Mouse (Mus musculus) ovary, postnatal 36 days (tissue): ENCODE data around the gene Wdfy3.

ENCODE experiments used
- DNase-seq: peaks from one replicate; pipeline ENCODE4 v3.0.0; 2022; ENCODE audit warnings: low spot score, mixed read lengths

Gene Wdfy3

DNA sequence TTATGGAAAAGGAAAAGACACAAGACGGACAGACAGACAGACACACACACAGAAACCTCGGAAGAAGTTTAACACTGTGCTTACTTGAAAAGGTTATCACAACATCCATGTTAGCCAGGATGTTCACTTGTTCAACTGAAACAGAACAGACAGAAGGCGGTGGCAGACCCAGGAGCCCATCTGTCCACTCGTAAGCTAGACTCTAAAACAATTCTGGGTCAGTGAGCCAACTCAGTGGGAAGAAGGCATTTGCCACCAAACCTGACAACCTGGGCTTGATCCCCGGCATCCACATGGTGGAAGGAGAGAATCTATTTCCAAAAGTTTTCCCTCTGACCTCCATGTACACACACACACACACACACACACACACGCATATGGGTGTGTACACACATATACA is 237.7 kb downstream of the Wdfy3 start:
- DNase-seq, result no peak

DNA sequence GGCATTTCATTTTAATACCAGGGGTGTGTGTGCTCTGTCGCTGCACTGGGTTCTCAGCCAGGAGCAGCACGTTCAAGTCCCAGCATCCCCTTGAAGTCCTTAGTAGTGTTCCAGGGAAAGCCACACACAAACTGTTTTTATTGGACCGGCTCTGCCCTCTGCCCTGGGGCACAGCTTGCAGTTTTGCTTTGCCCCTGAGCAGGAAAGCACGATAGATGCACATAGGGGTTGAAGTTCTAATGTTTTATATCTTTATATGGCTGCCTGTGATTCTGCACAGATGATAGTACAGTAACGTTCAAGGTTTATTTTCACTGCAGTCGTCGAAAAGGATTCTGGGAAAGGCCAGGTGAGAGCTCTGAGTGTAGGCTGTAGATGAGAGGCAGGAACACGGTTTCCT is 239.5 kb downstream of the Wdfy3 start:
- DNase-seq, result no peak

- DNase-seq, result no peak
Measured at GRCm38 (mm10) chr5:101828932-101829331, 240.8 kb downstream of the Wdfy3 start.

GRCm38 (mm10) chr5:101827477-101827876 is 242.2 kb downstream of the Wdfy3 start:
- no peak for DNase-seq

DNA sequence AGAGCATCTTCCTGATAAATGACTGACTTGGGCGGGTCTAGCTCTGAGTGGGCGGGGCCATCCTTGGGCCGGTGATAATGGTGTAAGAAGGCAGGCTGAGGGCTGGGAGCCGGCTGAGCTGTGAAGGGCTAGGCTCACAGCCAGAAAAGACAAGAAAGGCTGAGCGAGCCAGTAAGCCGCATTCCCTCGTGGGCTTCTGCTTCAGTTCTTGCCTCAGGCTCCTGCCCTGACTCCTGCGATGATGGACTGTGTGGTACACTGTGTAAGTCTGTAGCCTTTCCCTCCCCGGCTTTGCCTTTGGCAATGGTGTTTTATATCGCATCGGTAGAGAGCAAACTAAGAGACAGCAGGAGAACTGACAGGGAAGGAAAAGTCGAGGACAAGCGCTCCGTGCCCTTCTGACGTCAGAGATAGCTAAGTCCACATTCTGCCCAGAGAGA is 243.2 kb downstream of the Wdfy3 start:
- DNase-seq, result peak; percentile 67

DNA sequence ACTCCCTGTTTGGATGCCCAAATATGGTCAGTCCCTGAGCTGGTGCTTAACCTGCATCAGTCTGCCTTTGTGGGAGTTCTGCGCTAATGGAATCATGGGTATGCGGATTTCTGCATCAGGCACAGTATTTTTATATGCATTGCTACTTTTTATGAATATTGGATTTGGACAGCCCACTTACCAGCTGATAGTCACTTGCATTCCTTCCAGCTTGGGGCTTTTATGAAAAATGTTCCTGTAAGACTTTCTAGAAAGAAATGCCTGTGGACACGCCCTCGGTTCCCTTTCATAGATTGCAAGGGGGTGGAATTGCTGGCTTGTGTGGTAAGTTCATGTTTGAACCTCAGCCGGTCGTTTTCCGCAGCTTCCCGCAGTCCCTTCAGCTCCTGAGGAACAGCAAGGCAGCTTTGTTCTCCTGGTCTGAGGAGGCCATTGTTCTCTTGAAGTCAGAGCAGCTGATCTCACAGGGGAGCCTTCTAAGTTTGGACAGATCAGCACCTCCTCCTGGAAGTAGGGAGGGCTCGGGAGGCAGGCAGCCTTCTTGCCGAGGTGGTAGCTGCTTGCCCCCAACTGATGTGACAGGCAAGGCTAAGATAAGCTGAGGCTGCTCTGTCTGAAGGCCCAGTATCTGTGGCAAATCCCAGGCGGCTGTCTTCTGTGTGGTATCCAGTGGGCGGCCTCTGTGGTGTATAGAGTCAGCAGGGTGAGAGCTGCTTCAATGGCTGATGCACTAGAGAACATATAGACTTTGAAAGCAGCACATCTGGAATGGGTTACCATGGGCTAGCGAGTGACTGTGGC is 244.4 kb downstream of the Wdfy3 start:
- no peak for DNase-seq

GRCm38 (mm10) chr5:101822311-101822670 is 247.4 kb downstream of the Wdfy3 start:
- DNase-seq, result no peak

- no peak for DNase-seq
Measured at GRCm38 (mm10) chr5:101821491-101822310, 248.0 kb downstream of the Wdfy3 start.

DNA sequence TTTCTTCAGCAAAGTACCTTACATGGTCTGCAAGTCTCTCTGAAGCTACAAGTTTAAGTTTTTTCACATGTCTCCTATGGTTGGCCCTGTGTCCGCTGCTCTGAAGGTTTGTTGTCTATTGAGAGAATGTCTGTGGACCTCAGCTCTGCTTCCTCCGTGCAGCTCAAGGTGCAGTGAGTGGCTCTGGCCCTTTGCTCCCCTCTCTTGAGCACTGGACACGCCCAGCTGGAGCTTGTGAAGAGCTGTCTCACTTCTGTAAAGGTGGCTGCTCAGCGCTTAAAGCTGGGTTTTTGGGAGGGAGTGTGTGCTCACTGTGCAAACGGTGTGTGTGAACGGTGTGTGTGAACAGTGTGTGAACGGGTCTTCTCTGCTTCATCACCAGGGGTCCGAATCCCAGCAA is 248.7 kb downstream of the Wdfy3 start:
- DNase-seq, result no peak

- DNase-seq, result no peak
Measured at GRCm38 (mm10) chr5:101819844-101820243, 249.9 kb downstream of the Wdfy3 start.

DNA sequence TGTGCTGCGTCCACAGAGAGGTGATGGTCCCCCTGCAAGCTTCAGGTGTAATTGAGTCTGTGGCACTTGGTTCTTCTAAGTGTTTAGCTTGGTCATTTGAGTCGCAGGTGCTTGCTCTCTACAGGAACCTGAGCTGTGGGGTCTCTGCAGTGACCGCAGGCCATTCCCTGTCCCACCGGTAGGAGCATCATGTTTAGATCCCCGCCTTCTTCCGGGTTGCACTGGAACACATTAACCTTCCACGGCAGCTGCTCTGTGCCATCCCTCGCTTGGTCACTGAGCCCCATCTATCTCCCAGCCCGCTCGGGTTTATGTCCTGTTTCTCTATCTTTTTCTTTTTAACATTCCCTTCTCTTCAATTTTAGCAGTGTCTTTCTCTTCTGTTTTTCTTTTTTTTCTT is 250.5 kb downstream of the Wdfy3 start:
- no peak for DNase-seq

GRCm38 (mm10) chr5:101816822-101817221 is 252.9 kb downstream of the Wdfy3 start:
- no peak for DNase-seq

- DNase-seq, result no peak
Measured at GRCm38 (mm10) chr5:101811296-101812169, 258.2 kb downstream of the Wdfy3 start.

- DNase-seq, result no peak
Measured at GRCm38 (mm10) chr5:101802358-101803022, 267.2 kb downstream of the Wdfy3 start.

GRCm38 (mm10) chr5:101801891-101802290 is 267.8 kb downstream of the Wdfy3 start:
- DNase-seq, result no peak

DNA sequence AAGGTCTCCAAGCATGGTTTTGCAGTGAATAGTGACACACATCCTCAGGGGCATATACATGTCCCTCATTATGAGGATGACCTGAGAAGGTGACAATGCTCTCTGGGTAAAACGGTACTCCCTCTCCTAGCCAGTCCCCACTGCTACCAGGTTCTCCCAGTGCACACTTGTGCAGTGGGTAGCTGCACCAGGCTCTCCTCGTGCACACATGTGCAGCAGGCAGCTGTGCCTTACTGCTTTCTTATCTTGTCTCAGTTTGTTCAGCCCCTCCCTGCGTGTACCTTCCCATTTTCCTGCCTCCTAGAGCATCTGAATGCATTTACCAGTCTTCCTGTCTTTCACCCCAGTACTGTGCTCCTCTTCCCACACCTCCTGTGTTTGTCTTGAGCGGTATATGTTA is 277.1 kb downstream of the Wdfy3 start:
- DNase-seq, result no peak

DNA sequence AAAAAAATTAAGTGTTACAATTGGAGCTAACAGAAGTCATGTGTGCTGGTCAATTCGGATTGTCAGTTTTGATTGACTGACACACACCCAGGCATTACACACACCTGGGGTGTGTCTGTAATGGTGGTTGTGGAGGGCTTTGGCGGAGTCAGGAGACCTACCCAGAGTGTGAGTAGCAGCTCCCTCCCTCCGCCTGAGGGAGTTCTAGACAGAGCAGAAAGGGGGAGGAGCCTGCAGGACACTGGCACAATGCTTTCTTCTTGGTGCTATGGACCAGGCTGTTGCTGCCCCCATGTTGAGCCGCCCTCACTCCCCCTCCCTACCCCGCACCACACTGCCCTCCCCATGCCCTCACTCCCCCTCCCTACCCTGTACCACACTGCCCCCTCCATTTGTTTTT is 279.2 kb downstream of the Wdfy3 start:
- no peak for DNase-seq

DNA sequence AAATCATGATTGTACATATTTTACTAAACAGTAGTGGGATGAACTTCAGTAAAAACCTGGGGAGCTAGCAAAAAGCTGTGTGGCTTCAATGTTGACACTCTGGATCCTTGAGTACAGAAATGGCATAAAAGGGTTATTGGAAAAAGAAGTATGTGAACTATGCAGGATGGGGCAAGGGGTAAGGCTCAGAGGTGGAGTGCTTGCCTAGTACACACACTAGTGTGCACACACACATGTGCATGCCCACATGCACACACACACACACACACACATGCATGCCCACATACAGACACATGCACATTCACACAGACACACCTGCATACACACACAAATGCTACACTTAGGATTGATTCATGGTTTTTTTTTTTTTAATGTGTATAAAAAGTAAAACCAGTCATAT is 280.0 kb downstream of the Wdfy3 start:
- no peak for DNase-seq

DNA sequence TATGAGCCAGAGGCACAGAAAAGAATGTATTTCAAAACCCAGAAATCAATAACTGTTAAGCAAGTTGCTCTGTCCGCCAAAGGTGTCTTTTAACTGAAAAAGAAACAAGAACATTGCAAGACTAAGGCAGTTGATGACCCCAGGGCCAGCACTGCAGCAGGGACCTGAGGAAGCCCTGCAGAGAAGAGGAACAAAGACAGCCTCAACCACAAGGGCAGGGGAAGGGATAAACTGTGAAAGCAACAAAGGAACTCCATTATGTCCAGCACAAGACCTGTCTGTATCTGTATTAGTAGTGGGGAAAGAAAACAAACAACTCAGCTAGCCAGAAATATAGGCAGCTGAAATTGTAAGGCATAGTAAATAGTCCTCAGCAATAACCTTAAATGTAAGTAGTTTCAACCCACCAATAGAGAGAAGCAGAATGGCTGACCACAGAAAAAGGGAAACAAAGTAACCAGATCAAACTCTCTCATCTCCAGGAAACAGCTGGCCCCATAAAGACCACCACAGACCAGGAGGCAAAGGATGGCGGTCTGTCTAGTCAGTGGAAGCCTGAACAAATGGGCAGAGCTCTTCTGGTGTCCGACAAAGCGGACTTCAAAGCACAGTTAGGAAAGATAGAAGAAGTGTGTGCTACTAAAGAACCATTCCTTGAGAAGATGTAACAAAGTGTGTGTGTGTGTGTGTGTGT is 283.7 kb downstream of the Wdfy3 start:
- DNase-seq, result no peak

GRCm38 (mm10) chr5:101784787-101785186 is 284.9 kb downstream of the Wdfy3 start:
- DNase-seq, result no peak

GRCm38 (mm10) chr5:101784328-101784727 is 285.4 kb downstream of the Wdfy3 start:
- DNase-seq, result no peak
